Mouse (Mus musculus) right cerebral cortex, postnatal 36 days (tissue): ENCODE results near the gene Abhd15.

ENCODE experiments used
- DNase-seq, 2 experiments: peaks; one replicate each; pipeline ENCODE4 v3.0.0; 2022; ENCODE audit warnings: low spot score in 2 of 2, mixed read lengths in 1 of 2

The Abhd15 gene

GRCm38 (mm10) chr11:77514832-77515636, at the start of gene Abhd15:
Gene Abhd15, plus strand, starts transcription at chr11:77515121.
- no peak for DNase-seq

- DNase-seq = no peak
Measured at GRCm38 (mm10) chr11:77466544-77466943, 48.4 kb upstream of the Abhd15 start.

GRCm38 (mm10) chr11:77467157-77467556, 47.8 kb upstream of the Abhd15 start:
- DNase-seq = no peak

- peak; percentile 65 to 66 for DNase-seq
Measured at GRCm38 (mm10) chr11:77467784-77468183, 47.1 kb upstream of the Abhd15 start.

- no peak for DNase-seq
Measured at GRCm38 (mm10) chr11:77468397-77468796, 46.5 kb upstream of the Abhd15 start.

- no peak for DNase-seq
Measured at GRCm38 (mm10) chr11:77471407-77471806, 43.5 kb upstream of the Abhd15 start.

- no peak for DNase-seq
Measured at GRCm38 (mm10) chr11:77472775-77473174, 42.1 kb upstream of the Abhd15 start.

GRCm38 (mm10) chr11:77476216-77476615, 38.7 kb upstream of the Abhd15 start:
- no peak for DNase-seq

GRCm38 (mm10) chr11:77476895-77477294, 38.0 kb upstream of the Abhd15 start:
- no peak for DNase-seq

GRCm38 (mm10) chr11:77483043-77483442, 31.9 kb upstream of the Abhd15 start:
- DNase-seq = no peak

DNA sequence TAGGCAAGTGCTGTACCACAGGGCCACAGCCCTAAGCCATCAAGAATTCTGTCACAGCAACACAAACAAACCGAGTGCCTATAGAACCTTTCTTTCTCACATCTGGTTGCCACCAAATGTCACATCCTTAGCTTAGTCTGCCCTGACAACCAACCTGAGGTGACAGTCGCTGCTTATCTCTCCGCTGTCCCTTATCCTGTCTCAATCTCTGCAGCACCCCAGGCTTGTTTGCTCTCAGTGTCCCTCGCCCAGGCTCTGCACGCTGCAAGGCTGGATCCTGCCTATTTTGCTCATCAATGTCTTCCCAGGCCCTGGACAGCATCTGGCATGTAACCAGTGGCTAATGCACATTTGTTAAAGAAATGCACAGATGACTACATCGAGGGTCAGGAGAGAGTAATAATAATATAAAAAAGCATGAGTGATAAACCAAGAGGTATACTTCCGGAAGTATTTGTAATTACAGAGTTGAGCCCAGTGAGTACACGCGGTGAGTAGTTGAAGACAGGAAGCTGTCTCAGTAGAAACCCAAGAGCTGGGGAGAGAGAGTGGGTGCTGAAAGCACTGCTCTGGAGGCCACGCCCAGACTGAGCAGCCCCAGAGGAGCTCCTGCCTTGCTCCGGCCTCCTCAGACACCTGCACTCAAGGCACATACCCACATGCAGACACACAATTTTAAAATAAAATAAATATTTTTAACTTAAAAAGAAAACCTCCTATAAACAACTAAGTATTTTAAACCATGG, 31.2 kb upstream of the Abhd15 start:
- no peak for DNase-seq

GRCm38 (mm10) chr11:77485229-77485628, 29.7 kb upstream of the Abhd15 start:
- no peak for DNase-seq

DNA sequence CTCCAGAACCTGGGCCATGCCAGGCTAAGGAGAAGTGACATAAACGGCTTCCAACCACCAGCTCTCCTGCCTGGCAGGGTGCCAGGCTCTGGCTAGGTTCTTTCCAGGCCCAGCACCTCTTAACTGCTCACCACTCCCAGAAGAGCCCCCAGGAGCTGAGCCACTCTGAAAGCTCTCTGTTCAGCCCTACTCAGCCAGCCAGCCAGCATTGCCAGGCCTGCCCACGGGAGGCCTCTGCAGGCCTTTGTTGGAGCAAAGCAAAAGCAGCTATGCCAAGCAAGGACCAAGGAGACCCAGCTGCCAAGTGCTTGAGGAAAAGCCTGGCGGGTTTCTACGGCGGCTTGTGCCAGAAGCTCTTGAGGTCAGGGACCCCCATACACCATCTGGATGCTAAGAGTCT, 28.1 kb upstream of the Abhd15 start:
- no peak for DNase-seq

GRCm38 (mm10) chr11:77488771-77489581, 25.9 kb upstream of the Abhd15 start:
- no peak for DNase-seq

DNA sequence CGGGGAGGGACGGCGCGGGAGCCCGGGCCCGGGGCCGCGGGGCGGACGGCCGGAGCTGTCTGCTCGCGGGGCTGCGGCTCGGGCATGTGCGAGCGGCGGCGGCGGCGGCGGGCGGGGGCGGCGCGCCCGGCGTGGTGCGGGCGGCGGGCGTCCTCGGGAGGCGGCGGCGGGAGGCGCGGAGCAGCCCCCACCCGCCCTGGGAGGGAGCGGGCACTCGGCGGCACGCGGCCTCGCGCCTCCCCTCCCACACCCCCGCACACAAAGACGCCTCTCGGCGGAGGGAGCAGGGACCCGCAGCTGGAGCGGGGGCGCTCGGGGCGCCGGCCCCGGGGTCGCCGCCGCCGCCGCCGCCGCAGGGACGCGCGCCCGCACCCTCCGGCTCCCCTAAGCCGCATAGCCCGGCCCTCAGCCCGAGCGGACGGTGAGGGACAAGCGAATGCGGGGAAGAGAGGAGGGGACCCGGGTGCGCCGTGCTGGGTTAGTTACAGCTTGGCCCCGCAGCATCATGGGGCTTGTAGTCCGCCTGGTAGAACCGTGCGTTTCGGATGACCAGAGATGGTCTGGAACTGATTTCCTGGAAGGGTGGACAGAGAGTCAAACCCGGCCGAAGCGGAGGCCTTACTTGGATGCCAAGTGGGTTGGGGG, 25.2 kb upstream of the Abhd15 start, which contains the start of gene Ankrd13b:
Gene Ankrd13b, minus strand, starts transcription at position 88 of the 645 bp plus-strand sequence.
- peak; percentile 72 to 82 for DNase-seq

DNA sequence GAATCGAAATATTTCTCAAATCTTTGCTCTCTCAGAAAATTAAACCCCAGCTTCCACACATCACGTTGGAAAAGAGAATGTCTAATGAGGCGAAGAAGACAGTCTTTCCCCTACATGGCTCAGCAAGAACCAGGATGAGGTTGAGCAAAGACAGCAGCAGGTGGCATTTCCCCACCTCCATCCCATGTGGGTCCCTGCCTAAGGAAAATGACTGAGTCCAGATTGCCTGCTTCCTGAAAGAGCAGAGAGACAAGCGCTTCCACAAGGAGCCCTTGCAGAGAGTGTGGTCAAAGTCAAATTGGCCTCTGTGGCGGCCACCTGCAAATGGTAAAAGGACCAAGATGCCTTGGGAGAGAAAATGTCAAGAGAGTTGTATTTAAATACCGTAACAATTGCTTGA, 24.5 kb upstream of the Abhd15 start:
- no peak for DNase-seq

- peak; percentile 84 to 87 for DNase-seq
Measured at GRCm38 (mm10) chr11:77491123-77491501, 23.8 kb upstream of the Abhd15 start.

DNA sequence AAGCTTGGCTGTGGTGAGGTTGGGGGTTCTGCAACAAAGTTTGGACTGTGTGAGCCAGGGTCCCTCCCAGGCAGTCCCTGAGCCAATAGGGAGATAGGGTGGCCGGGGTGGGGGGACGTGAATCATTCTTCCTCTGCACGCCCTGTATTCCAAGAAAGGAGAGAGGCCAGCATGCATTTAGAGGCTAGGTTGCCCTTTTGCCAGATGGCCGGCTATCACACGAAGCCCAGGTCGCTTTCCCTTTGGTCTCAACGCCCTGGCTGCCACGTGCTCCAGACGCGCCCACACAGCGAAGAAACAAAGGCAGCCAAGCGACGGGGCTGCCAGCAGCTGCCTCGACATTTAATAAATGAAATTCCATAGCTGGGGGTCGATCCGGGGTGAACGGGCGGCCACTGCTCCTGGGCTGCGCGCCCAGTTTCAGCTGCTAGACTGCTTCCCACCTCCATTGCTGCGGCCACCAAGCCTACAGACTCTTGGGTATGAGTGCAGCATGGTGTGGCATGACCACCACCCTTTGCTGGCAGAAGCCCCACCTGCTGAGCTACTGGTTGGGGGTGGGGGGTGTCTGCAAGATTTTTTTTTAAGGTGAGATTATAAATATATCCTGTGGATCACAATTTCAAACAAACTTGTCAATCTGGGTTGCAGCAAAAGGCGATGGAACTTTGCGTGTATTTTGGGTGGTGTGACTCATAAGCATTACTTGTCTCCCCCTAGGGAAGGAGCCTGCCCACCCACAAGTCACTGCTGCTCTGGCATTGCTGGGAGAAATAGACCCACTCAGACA, 23.2 kb upstream of the Abhd15 start:
- peak; percentile 58 to 67 for DNase-seq

DNA sequence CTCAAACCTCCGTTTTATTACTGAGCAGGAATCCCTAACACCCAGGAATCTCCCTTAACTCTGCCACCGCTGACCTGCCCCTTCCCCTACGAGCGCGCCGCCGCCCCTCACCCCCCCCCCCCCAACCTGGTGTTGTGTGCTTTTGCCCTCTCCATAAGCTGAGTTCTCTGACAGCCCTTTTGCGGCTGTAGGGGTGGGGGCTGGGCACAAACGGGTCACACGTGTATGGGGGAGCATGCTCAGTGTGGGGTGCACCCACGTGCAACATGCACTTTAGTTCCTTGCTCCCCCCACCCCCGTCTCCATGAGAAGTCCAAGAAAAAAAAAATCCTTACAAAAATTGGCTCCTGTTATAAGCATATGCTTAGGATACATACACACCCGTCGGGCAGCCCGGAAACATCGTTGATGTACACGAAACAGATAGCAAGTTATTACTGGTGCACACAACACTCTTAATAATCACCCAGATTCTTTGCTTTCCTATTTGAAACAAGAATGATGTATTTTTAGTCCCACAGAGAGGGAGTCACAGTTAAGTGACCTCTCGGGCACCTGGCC, 22.5 kb upstream of the Abhd15 start:
- DNase-seq = peak; percentile 55 to 56

GRCm38 (mm10) chr11:77492911-77493332, 22.0 kb upstream of the Abhd15 start:
- peak; percentile 92 for DNase-seq
